Mouse (Mus musculus): ENCODE results near the gene Zfp317. TPM values are rescaled to one million over a fixed set of nuclear protein-coding genes. Genes with fewer than 3 reads are reported as not detected.

Zfp317 gene
- polyA plus RNA-seq (2015; fragmentation: Illumina TruSeq; extraction: RNeasy Lipid Tissue Mini Kit (QIAGEN cat#74804); ENCODE audit: low read depth, low replicate concordance) = 23.6 TPM

DNA sequence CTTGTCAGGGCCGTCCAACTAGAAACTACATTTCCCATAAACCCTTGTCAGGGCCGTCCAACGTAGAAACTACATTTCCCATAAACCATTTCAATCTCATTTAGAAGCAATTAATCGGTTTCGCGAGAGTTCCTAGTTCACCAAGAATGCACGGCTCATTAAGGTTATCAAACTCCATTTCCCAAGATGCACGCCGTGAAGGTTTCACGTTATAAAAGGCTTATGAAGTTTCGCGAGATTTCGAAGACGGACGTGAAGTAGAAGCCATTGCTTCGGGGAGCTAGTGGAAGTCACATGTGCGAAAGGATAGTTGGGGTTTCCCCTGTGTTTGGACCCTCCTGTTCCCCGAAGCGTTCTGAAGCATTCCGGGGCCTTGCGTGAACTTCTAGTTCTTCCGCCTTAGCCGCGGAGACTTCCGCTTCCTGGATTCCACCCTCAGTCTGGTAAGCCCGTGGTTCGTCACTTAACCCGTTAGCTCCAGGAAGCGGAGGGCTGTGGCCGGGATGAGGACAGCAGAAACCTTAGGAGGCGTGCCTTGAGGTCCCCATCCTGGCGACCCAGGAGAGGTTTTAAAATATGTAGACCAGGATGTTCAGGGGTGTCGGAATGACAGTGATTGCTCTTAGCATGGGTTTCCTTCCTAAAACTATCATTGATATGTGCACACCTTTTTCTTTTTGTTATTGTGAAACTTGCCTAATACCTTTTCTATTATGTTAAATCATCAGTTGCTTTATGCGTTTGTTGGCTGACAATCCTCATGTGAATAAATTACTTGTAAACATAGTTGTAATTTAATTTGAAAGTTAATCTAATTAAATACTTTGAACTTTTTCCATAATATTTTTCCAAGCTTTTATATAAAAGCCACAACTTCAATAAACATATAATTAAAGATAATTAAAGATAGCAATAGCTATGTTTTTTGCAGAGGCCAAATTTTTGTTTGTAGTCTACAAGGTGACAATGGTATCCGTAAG lies at the start of gene Zfp317:
Zfp317 (plus strand) TSS at position 260 of the 980 bp plus-strand sequence.

DNA sequence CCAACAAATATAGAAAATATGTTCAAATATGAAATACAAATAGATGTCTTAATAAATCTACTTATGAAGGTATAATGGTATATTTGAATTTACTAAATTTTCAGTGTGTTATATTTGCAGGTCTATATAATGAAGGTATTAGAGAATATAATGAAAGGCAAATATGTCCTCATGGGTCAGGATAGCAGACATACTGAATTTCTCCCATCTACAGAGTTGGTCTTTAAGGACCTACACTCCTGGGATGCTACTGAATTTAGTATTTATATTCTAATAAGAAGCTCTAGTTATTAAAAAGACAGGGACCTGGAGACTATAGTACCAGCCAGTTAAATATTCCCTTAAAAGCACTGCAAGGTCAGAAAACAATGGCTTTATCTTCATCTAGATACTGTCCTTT lies 39.6 kb upstream of the Zfp317 start, which contains the start of gene Olfr855:
Olfr855 (plus strand) TSS at position 301 of the 400 bp plus-strand sequence.

Other genes with a start within 250 kb of the Zfp317 start
- not detected for gene Olfr847, start 243.4 kb upstream of the Zfp317 start, polyA plus RNA-seq (2015; fragmentation: Illumina TruSeq; extraction: RNeasy Lipid Tissue Mini Kit (QIAGEN cat#74804); ENCODE audit: low read depth, low replicate concordance)
- not detected for gene Olfr849, start 181.8 kb upstream of the Zfp317 start, polyA plus RNA-seq (2015; fragmentation: Illumina TruSeq; extraction: RNeasy Lipid Tissue Mini Kit (QIAGEN cat#74804); ENCODE audit: low read depth, low replicate concordance)
- not detected for gene Olfr850, start 143.9 kb upstream of the Zfp317 start, polyA plus RNA-seq (2015; fragmentation: Illumina TruSeq; extraction: RNeasy Lipid Tissue Mini Kit (QIAGEN cat#74804); ENCODE audit: low read depth, low replicate concordance)
- gene Olfr851, start 128.8 kb upstream of the Zfp317 start, polyA plus RNA-seq (2015; fragmentation: Illumina TruSeq; extraction: RNeasy Lipid Tissue Mini Kit (QIAGEN cat#74804); ENCODE audit: low read depth, low replicate concordance) = not detected
- not detected for gene Olfr853, start 81.0 kb upstream of the Zfp317 start, polyA plus RNA-seq (2015; fragmentation: Illumina TruSeq; extraction: RNeasy Lipid Tissue Mini Kit (QIAGEN cat#74804); ENCODE audit: low read depth, low replicate concordance)
- not detected for gene Olfr854, start 54.7 kb upstream of the Zfp317 start, polyA plus RNA-seq (2015; fragmentation: Illumina TruSeq; extraction: RNeasy Lipid Tissue Mini Kit (QIAGEN cat#74804); ENCODE audit: low read depth, low replicate concordance)
- gene Olfr855, start 39.5 kb upstream of the Zfp317 start, polyA plus RNA-seq (2015; fragmentation: Illumina TruSeq; extraction: RNeasy Lipid Tissue Mini Kit (QIAGEN cat#74804); ENCODE audit: low read depth, low replicate concordance) = not detected
- not detected for gene Olfr857, start 87.3 kb downstream of the Zfp317 start, polyA plus RNA-seq (2015; fragmentation: Illumina TruSeq; extraction: RNeasy Lipid Tissue Mini Kit (QIAGEN cat#74804); ENCODE audit: low read depth, low replicate concordance)
- not detected for gene Olfr58, start 158.2 kb downstream of the Zfp317 start, polyA plus RNA-seq (2015; fragmentation: Illumina TruSeq; extraction: RNeasy Lipid Tissue Mini Kit (QIAGEN cat#74804); ENCODE audit: low read depth, low replicate concordance)
- gene Olfr859, start 182.8 kb downstream of the Zfp317 start, polyA plus RNA-seq (2015; fragmentation: Illumina TruSeq; extraction: RNeasy Lipid Tissue Mini Kit (QIAGEN cat#74804); ENCODE audit: low read depth, low replicate concordance) = not detected
- not detected for gene Olfr860, start 227.6 kb downstream of the Zfp317 start, polyA plus RNA-seq (2015; fragmentation: Illumina TruSeq; extraction: RNeasy Lipid Tissue Mini Kit (QIAGEN cat#74804); ENCODE audit: low read depth, low replicate concordance)